9 mouse cellular contexts compared by ENCODE assay signal in the genomic region with DNA sequence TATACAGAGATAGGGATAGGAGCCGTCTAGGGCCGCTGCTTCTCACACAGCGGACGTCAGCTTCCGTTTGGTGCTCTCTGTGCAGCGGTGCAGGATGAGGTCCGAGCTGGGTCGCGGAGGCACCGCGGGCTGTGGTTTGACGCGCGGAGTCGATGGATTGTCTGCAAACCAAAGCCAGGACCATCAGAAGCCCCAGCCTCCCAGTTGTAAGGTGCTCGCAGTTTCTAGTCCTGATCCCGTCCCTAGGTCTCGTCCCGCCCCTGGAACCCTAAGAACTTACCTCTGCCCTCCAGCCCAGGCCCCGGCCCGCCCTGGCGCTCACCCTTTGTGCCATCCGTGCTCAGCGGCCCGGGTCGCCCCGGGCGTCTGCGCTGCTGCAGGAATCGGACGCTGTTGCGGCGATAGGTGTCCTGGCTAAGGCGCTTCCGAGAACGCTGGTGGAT. TPM values are rescaled to one million over a fixed set of nuclear protein-coding genes. Genes with fewer than 3 reads are reported as not detected.
DNase-seq lines count a peak whose midpoint lies in the region; ATAC-seq and TF ChIP-seq lines count a peak whose summit lies in the region.
"Had no signal": no experiment of that assay in that cellular context is flagged by ENCODE, and none has a peak within 500 bp of the region (broad histone marks: within the 10 kb centered on the region; RNA-seq: fewer than 3 reads in every experiment).

No protein-coding gene starts in this region.

- no peak for DNase-seq in kidney, adult 2 months
- DNase-seq in gastrocnemius, adult 18-20 months (ENCODE audit: low spot score): no peak
- no peak for DNase-seq in ovary, adult 18-20 months (ENCODE audit: low spot score)
- DNase-seq in cerebellum, postnatal 4 days (ENCODE audit: low spot score in 2 of 2): no peak
- DNase-seq: thymus, postnatal 36 days had no signal

- peak overlapping the region; percentile 38 for H3K9ac ChIP-seq in kidney, embryonic 15.5 days
- peak overlapping the region; percentile 60 for H3K9ac ChIP-seq in embryonic facial prominence, embryonic 12.5 days
- peak overlapping the region; percentile 56 for H3K9ac ChIP-seq in intestine, embryonic 16.5 days (ENCODE audit: low read depth, low read length)
- H3K9ac ChIP-seq in neural tube, embryonic 13.5 days: peak overlapping the region; percentile 68

- peaks cover 31% of the 10 kb centered on the region for H3K4me1 ChIP-seq in kidney, embryonic 15.5 days
- no peaks in the 10 kb centered on the region; the same call in 1 of the 2 replicates for H3K4me1 ChIP-seq in kidney, adult 2 months (ENCODE audit: control insufficient read depth, insufficient read depth, low read length)
- H3K4me1 ChIP-seq in embryonic facial prominence, embryonic 12.5 days: peaks cover 22% of the 10 kb centered on the region
- peaks cover 12% of the 10 kb centered on the region for H3K4me1 ChIP-seq in intestine, embryonic 16.5 days (ENCODE audit: control insufficient read depth, insufficient read depth, low read length)
- peaks cover 17% of the 10 kb centered on the region for H3K4me1 ChIP-seq in neural tube, embryonic 13.5 days (replicated peaks)

- H3K36me3 ChIP-seq in kidney, embryonic 15.5 days: peaks cover 4% of the 10 kb centered on the region; the same call in 1 of the 2 replicates
- H3K36me3 ChIP-seq in kidney, adult 2 months (ENCODE audit: control insufficient read depth, insufficient read depth, low read length): no peaks in the 10 kb centered on the region
- H3K36me3 ChIP-seq in embryonic facial prominence, embryonic 12.5 days: peaks cover 2% of the 10 kb centered on the region; the same call in 1 of the 2 replicates
- no peaks in the 10 kb centered on the region for H3K36me3 ChIP-seq in intestine, embryonic 16.5 days (ENCODE audit: control insufficient read depth, insufficient read depth, low read length)
- H3K36me3 ChIP-seq in neural tube, embryonic 13.5 days: peaks cover 11% of the 10 kb centered on the region

- H3K27ac ChIP-seq in kidney, embryonic 15.5 days: no peak overlapping the region
- no peak overlapping the region for H3K27ac ChIP-seq in kidney, adult 2 months (ENCODE audit: insufficient read depth, low read depth, low read length)
- no peak overlapping the region for H3K27ac ChIP-seq in embryonic facial prominence, embryonic 12.5 days
- no peak overlapping the region for H3K27ac ChIP-seq in intestine, embryonic 16.5 days (ENCODE audit: low read length)
- no peak overlapping the region for H3K27ac ChIP-seq in neural tube, embryonic 13.5 days (replicated peaks)

- 3% methylated on average over 36 of the region's 36 CpGs for WGBS in kidney, embryonic 15.5 days
- WGBS in kidney, adult 2 months: 8% methylated on average over 36 of the region's 36 CpGs
- 1% methylated on average over 36 of the region's 36 CpGs for WGBS in embryonic facial prominence, embryonic 12.5 days
- WGBS in intestine, embryonic 16.5 days: 5% methylated on average over 36 of the region's 36 CpGs
- 2% methylated on average over 36 of the region's 36 CpGs for WGBS in neural tube, embryonic 13.5 days

- no peak for TF ChIP-seq POLR2A in kidney, adult 2 months (IDR thresholded peaks at IDR 0.05; ENCODE audit: low read depth, low read length)

- peak overlapping the region; percentile 39 for H3K4me3 ChIP-seq in kidney, embryonic 15.5 days (replicated peaks)
- no peak overlapping the region for H3K4me3 ChIP-seq in kidney, adult 2 months (ENCODE audit: insufficient read depth, low read depth, low read length)
- H3K4me3 ChIP-seq in embryonic facial prominence, embryonic 12.5 days: peak overlapping the region; percentile 36
- peak overlapping the region; percentile 37 for H3K4me3 ChIP-seq in intestine, embryonic 16.5 days (ENCODE audit: low read length)
- peak overlapping the region; percentile 31 for H3K4me3 ChIP-seq in neural tube, embryonic 13.5 days

- H3K9me3 ChIP-seq in kidney, embryonic 15.5 days (replicated peaks): no peaks in the 10 kb centered on the region
- H3K9me3 ChIP-seq in embryonic facial prominence, embryonic 12.5 days: no peaks in the 10 kb centered on the region
- H3K9me3 ChIP-seq in intestine, embryonic 16.5 days (ENCODE audit: control insufficient read depth, low read length): no peaks in the 10 kb centered on the region
- no peaks in the 10 kb centered on the region for H3K9me3 ChIP-seq in neural tube, embryonic 13.5 days

- peak overlapping the region; percentile 81 for H3K4me2 ChIP-seq in kidney, embryonic 15.5 days
- H3K4me2 ChIP-seq in embryonic facial prominence, embryonic 12.5 days (replicated peaks): peak overlapping the region; percentile 74
- H3K4me2 ChIP-seq in intestine, embryonic 16.5 days (ENCODE audit: low read depth, low read length): peak overlapping the region; percentile 73
- peak overlapping the region; percentile 61 for H3K4me2 ChIP-seq in neural tube, embryonic 13.5 days

- H3K27me3 ChIP-seq in kidney, embryonic 15.5 days: peaks cover 13% of the 10 kb centered on the region
- no peaks in the 10 kb centered on the region for H3K27me3 ChIP-seq in kidney, adult 2 months (replicated peaks; ENCODE audit: control insufficient read depth, insufficient read depth, low read length)
- peaks cover 11% of the 10 kb centered on the region for H3K27me3 ChIP-seq in embryonic facial prominence, embryonic 12.5 days
- no peaks in the 10 kb centered on the region for H3K27me3 ChIP-seq in intestine, embryonic 16.5 days (replicated peaks; ENCODE audit: control insufficient read depth, insufficient read depth, low read length)
- H3K27me3 ChIP-seq in neural tube, embryonic 13.5 days: peaks cover 21% of the 10 kb centered on the region

- no peak for ATAC-seq in kidney, embryonic 15.5 days (replicated peaks; ENCODE audit: low FRiP score)
- ATAC-seq in embryonic facial prominence, embryonic 12.5 days (ENCODE audit: insufficient number of reproducible peaks, insufficient read depth, low FRiP score, low TSS enrichment): no peak
- peak; percentile 45; the same call in 1 of the 2 replicates for ATAC-seq in intestine, embryonic 16.5 days
- no peak for ATAC-seq in neural tube, embryonic 13.5 days (ENCODE audit: low read depth)

- TF ChIP-seq CTCF in kidney, adult 2 months (conservative IDR thresholded peaks at IDR 0.05; ENCODE audit: insufficient read depth, insufficient read length, low read depth, low read length): no peak

RNA-seq across cellular contexts. Expression of a gene that starts 7.7 kb away (rescaled TPM):
- polyA plus RNA-seq in kidney, embryonic 15.5 days (2015; fragmentation: Nextera tagmentation; extraction: Ambion mirVana): 3.6 and 3.7 TPM in 2 replicates
- polyA plus RNA-seq in kidney, adult 2 months (2012; rRNA removed): 2.6 and 6.7 TPM in 2 replicates
- 2.2 and 2.3 TPM in 2 replicates for polyA plus RNA-seq in embryonic facial prominence, embryonic 12.5 days (2016; fragmentation: Nextera tagmentation; extraction: Ambion mirVana)
- 5.7 and 6.6 TPM in 2 replicates for polyA plus RNA-seq in intestine, embryonic 16.5 days (2015; fragmentation: Nextera tagmentation; extraction: Ambion mirVana)
- 3.1 and 3.5 TPM in 2 replicates for polyA plus RNA-seq in neural tube, embryonic 13.5 days (2015; fragmentation: Nextera tagmentation; extraction: Ambion mirVana)
- total RNA-seq in gastrocnemius, adult 18-20 months (2021): 1 to 10 TPM; 2.1 to 2.2 TPM

RNA-seq across cellular contexts. Expression of a gene that starts 37.9 kb away (rescaled TPM):
- 9.1 and 9.6 TPM in 2 replicates for polyA plus RNA-seq in kidney, embryonic 15.5 days (2015; fragmentation: Nextera tagmentation; extraction: Ambion mirVana)
- 5.6 and 5.7 TPM in 2 replicates for polyA plus RNA-seq in kidney, adult 2 months (2012; rRNA removed)
- polyA plus RNA-seq in embryonic facial prominence, embryonic 12.5 days (2016; fragmentation: Nextera tagmentation; extraction: Ambion mirVana): 10.6 and 11.4 TPM in 2 replicates
- 7.0 TPM in 2 replicates for polyA plus RNA-seq in intestine, embryonic 16.5 days (2015; fragmentation: Nextera tagmentation; extraction: Ambion mirVana)
- 13.9 and 14.4 TPM in 2 replicates for polyA plus RNA-seq in neural tube, embryonic 13.5 days (2015; fragmentation: Nextera tagmentation; extraction: Ambion mirVana)
- total RNA-seq in gastrocnemius, adult 18-20 months (2021): 1 to 10 TPM; 5.0 to 6.3 TPM

RNA-seq across cellular contexts. Expression of a gene that starts 45.2 kb away (rescaled TPM):
- polyA plus RNA-seq in kidney, embryonic 15.5 days (2015; fragmentation: Nextera tagmentation; extraction: Ambion mirVana): 34.6 and 37.2 TPM in 2 replicates
- 18.7 and 19.3 TPM in 2 replicates for polyA plus RNA-seq in kidney, adult 2 months (2012; rRNA removed)
- 36.6 and 38.0 TPM in 2 replicates for polyA plus RNA-seq in embryonic facial prominence, embryonic 12.5 days (2016; fragmentation: Nextera tagmentation; extraction: Ambion mirVana)
- 26.6 and 28.5 TPM in 2 replicates for polyA plus RNA-seq in intestine, embryonic 16.5 days (2015; fragmentation: Nextera tagmentation; extraction: Ambion mirVana)
- polyA plus RNA-seq in neural tube, embryonic 13.5 days (2015; fragmentation: Nextera tagmentation; extraction: Ambion mirVana): 14.9 and 16.6 TPM in 2 replicates
- total RNA-seq in gastrocnemius, adult 18-20 months (2021): 10 to 100 TPM; 22.7 to 25.2 TPM
